Mouse (Mus musculus): ENCODE data around the gene Arsg.
A peak's percentile ranks its signal among the peaks of the same experiment; 100 is the strongest.

Gene Arsg

DNA sequence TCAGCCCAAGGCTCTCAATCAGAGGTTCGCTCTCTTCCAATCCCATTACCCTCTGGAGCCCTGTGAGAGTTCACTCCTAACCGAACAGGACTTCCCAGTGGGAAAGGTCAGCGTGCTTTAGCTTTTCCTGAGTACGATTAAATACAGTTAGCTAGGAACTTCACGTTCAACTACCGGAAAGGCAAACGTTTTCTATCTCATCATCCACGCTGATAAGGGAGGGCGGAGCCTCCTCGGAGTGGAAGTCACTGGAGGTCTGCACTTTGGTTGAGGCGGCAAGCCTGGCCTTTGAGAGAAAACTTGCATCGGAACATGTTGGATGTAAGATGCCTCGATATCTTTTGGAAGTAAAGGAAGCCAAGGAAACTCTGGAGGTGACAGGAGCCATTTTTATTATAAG, 113.8 kb downstream of the Arsg start:
- DNase-seq (ENCODE audit: low spot score) = no peak

DNA sequence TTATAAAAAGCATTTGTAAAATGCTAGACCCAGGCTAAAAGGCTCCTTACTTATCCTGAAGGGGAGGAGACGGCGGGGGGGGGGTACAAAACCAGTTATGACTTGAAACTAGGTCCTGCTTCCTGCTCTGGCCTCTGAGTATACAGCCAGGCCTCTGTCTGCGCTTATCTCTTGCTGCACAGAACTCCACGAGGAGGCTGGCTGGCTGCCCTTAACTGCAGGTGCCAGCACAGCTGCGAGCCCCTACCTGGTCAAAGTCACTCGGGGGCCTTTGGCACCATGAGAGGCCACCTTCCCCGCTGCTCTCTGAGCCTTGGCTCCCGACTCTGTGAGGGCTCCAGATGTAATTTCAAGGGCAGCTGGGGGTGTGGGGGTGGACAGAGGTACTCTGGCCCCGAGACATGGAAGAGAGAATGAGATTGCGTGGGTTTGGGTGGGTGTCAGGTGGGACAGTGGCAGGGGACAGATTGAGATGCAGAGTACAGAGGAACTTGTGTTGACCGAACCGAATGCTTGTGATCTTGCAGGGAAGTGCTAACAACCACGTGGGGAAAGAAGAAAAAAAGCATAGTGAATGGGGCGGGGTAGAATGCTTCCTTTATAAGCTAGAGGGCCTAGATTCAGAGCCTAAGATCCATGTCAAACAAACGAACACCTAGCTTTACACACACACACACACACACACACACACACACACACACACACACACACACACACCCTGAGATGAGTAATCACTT, 114.6 kb downstream of the Arsg start:
- DNase-seq (ENCODE audit: low spot score) = no peak

DNA sequence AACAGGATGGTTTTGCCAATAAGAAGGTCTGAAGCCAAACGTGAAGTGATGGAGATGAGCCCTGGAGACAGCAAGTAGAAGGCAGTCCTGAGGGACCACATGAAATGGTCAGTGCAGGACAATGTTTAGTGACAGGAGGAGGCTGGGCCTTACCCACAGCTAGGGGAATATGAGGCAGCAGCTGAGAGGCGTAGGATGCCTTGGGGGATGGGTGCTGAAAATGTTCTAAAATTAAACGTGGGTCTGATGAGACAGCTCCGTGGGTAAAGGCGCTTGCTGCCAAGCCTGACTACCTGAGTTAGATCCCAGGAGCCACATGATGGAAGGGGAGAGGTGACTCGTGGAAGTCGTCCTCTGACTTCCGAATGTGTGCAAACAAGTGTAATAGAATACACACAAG, 116.8 kb downstream of the Arsg start:
- no peak for DNase-seq (ENCODE audit: low spot score)

DNA sequence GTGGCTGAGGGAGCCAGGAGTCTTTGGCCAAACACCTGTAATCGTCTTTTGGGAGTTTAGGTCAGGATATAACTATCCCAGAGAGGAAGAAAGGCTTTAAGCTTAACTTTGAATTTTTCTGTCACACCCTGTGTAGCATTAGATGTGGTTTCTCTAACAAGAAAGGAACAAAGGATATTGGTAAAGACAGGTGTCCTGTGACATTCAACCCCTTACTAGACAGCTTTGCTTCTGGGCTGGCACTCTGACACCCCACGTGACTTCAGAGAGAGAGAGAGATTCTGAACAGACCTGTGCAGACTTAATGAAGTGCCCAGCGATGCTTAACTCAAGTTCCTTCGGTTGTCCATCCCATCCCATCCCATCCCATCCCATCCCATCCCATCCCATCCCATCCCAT, 118.3 kb downstream of the Arsg start:
- DNase-seq (ENCODE audit: low spot score) = no peak

DNA sequence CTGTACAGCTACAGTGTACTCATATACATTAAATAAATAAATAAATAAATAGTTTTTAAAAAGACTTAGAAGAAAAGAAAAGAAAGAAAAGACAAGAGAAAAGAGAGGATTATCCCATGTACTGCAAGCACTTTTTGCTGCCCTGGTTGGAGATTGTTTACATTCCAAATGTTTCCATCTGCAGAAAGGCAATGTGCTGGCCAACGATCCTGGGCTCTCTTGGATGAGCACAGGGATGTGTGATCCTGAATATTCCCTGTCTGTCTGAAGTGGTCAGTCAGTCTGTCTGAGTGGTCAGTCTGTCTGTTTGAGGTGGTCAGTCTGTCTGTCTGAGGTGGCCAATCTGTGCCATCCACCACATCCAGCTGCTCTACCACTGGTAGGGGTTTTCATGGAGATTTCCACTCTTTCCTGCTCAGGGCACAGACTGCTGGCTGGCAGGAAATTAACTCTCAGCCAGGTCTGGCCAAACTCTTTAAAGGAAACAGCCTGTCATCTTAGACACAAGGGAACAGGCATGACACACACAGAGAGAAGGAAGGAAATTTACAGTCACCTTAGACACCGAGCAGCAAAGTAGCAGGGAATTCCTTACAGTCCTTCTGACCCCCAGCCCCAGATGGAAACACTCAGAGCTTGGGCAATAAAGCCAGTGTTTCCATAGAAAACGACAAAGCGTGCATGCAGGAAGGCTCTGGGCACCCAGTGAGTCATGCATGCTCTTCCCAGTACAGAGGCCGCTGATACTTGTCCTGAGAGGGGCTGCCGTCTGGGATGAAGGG, 120.2 kb downstream of the Arsg start:
- peak; percentile 55 for DNase-seq (ENCODE audit: low spot score)

DNA sequence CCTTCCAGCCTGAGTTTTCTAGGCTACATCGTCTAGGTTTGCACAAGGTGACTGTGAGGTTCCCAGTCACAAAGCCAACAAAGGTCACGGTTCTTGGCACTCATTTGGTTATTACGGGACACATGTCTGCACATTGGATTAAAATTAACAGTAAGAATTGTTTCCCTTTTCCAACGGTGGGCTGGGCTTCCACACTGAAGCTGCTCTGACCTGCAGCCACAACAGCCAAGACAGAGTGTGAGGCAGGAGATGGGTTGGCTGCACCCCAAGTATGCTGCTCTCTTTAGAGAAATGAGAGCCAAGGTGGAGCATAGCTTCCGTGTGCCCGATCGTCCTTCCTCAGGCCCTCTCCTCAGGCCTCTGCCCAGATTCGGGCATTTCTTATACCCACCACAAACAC, 121.6 kb downstream of the Arsg start:
- DNase-seq (ENCODE audit: low spot score) = no peak

DNA sequence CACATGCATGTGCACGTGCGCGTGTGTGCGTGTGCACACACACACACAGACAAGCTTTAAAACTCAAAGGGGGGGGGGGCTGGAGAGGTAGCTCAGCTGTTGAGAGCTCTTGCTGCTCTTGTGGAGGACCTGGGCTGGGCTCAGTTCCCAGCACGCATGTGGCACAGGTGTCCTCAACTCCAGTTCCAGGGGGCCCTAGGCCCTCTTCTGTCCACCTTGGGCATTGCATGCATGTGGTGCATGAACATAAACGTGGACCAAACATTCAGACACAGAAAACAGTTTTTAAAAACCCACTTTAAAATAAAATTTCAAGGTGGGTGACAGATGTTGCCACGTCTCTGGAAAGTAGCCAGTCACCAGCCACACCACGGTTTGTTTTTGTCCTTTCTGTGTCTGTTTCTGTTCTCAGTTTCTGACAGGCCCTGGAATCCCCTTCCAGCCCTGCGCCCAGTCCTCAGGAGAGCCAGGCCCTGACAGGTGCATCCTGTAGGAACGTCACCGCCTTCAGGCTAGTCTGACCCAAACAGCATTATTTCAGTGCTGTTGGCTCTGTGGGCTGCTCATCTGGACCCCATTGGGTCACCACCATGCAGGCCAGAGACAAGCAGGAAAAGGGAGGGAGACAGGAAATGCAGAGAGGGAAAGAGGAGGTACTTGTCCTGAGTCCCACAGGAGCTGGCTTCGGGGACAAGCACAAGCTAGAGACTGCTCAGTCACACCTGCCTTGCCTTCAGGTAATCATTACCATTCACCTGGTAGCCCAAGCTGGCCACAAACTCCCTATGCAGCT, 125.8 kb downstream of the Arsg start:
- no peak for DNase-seq (ENCODE audit: low spot score)

DNA sequence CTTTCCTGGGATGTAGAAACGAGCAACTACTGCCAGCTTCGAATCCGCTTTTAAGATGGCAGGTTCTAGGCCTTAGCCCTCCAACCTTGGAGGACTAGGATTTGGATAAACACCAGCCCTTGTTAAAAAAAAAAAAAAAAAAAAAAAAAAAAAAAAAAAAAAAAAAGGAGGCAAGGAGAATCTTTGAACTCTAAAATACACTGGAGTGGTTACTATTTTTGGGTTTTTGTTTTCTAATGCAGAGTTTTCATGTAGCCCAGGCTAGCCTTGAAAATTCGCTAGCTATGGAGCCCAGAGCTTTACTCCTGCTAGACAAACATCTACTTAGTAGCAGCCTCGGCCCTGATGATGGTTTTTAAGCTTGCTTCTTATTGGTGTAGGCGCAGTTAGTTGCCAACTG, 134.4 kb downstream of the Arsg start:
- no peak for DNase-seq (ENCODE audit: low spot score)

DNA sequence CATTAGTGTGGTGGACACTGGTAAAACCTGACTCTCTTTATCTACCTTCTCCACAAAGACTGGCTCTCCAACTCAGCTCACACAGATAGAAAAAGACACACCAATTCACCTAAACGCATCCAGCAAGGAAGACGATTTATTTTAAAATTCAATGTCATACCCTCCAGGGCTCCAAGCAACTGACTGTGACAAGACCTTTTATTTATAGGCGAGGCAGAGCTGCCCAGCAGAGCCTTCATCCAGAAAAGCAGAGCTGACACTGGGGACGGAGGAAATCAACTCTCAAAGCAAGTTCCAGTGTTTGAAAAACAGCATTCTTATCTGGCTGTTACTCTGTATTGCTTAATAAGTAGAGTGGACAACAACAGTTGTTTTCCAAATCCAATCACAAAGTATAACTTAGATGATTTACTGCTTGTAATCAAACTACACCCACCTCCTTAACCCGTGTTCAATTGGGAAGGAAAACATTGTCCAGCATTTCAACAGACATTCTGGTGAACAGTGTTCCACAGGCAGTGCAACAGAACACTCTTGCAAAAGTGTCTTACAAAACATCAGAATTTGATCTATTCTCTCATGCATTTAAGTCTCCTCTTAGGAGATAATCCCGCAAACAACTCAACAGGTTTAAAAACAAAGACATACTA, 135.9 kb downstream of the Arsg start:
- DNase-seq (ENCODE audit: low spot score) = no peak

DNA sequence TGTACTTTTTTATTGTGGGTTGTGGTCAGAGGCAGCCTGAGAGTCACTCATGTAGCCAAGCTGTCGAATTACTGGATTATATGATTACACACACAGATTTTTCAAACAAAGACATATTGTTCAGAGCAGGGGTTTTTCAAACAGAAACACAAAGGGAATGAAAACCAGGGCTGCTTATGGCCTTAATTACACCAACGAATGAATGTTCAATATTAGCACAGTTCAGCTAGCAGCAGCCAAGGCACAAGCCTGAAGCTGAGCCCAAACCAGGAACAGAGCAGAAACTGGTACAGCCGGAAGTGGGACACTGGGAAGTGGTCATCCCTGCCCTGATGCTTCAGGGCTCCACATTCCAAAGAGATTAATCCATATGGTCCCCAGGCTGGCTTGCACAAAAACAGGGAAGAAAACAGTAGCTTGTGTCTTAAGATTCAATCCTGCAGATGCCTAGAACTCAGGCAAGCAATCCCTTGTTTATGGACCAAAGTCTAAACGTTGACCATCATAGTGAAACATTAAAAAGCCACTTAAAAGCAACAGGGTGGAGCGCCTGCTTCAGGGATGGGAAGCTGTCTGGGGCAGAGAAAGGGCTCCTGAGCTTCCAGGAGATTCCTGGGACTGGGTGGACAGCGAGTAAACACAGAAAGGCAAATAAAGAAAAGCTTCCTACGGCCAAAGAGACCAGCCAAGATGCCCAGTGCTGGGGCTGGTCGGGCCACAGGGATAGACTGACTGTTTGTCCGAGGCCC, 137.0 kb downstream of the Arsg start:
- peak; percentile 12 for DNase-seq (ENCODE audit: low spot score)

DNA sequence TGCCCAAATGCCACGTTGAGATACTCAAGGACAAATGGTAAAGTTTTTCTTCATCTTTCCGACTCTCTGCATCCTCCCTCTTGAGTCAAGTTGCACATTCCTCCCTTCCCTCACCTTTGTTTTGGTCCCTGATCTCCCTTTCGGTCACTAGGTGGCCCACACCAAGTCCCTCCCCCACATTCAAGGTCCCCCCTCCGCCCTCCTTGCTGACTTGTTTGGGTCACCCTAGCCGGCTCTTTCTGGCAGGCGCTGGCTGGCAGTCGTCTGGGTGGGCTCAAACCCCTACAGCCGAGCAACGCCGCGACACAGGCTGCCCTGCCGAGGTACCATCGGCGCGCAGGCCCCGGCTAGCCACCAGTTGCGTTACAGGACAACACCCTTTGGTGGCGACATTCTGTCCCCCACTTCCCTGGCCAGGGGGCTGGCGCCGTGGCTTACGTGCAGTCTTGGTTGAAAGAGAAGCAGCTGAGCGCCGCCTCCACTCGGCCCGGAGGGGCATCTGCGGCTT, 137.7 kb downstream of the Arsg start:
- DNase-seq (ENCODE audit: low spot score) = no peak

DNA sequence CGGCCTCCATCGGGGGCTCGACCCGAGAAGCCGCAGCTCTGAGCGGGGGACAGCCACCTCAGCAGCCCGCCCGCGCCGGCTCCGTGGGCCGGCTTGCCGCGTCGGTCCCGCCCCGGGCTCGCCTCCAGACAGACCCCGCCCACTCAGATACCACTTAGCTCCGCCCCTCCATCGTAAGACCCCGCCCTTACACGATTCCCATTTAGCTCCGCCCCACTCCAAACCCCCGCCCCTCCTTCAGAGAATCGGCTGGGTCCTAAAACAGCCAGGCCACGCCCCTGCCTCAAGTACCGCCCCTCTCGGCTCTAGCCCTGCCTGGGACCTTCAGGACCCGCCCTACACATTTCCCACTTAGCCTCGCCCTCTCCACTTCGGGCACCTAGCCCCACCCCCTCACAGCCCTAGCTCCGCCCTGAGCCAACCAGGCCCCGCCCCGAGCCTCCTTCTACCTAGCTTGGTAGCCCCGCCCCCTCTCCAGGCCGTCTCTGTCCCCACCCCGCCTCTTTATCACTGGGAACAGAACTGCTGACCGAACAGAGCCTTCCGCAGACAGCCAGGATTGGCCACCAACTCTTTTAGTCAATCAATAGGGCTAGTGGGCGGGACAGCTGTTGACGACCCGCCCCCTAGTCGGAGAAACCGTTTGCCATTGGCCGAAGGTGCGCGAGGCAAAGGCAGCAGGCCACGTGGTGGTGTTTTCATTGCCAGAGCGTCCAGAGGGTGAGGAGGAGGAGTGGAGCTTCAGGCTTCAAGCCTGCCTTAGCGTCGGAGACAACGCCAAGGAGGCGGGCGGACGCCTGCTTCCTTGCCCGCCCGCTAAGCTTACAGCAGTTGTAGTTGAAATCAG, 138.4 kb downstream of the Arsg start, which contains the start of gene Wipi1:
Gene Wipi1, minus strand, starts transcription at position 665 of the 847 bp plus-strand sequence.
- DNase-seq (ENCODE audit: low spot score) = peak; percentile 98

DNA sequence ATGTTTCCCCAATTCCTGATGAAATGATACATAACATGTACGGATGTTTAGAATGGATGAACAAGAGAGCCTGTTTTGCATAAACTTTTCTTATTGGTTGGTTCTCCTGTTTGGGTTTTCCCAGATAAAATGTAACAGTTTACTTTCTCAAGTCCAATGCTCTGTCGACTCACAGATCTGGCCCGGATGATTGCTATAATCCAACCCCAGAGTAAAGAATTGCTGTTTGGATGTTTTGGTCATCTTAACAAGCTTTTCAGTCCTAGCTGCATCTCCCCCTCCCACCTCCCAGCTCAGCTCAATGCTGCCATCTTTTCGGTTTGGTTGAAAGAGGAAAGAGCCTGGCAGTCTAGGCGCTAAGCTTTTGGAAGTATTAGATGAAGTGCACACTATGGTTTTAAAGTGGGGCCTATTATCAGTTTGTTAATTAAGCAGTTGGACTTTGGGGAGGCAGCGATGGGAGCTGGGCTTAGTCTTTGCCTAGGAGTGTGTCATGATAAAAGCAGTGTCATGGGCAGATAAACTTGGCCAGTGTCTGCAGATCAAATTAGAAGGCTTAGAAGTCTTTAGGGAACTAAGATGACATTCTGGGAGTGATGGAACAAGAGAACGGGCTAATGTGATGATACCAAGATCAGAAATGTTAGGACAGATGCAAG, 139.8 kb downstream of the Arsg start:
- no peak for DNase-seq (ENCODE audit: low spot score)

DNA sequence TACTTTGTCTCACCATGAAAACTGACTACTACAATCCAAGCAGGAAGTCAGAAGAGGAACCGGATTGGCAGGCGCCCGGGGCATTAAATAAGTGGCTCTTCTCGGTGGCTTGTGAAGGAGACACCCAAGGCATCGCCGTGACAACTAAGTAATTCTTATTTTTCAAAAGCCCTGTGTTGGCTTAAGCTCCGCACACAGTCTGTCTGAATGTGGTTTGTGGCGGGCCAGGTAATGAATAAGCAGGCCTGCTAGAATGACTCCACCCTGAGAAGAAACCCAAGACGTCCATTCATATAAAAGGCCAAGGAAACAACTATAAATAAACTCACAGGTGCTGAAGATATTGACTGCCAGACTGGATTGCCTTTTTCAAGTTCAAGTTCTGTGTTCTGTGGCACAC, 142.1 kb downstream of the Arsg start:
- no peak for DNase-seq (ENCODE audit: low spot score)

DNA sequence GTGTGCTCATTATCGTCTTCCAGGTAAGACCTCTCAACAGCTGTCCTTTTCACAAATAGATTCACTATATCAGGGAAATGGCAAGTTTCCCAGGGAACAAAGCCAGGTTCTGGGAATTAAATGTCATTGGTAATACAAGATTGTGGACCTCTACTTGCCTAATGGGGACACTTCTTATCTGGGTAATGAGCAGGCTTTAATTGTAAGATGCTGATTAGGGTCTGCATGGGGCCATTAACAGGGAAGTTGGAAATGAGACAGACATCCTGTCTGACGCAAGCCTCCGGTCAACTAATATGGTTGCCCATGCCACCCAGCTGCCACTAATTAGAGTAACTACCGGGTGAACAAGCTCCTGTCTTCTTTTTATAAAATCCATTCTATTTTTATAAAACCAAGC, 143.2 kb downstream of the Arsg start:
- no peak for DNase-seq (ENCODE audit: low spot score)

DNA sequence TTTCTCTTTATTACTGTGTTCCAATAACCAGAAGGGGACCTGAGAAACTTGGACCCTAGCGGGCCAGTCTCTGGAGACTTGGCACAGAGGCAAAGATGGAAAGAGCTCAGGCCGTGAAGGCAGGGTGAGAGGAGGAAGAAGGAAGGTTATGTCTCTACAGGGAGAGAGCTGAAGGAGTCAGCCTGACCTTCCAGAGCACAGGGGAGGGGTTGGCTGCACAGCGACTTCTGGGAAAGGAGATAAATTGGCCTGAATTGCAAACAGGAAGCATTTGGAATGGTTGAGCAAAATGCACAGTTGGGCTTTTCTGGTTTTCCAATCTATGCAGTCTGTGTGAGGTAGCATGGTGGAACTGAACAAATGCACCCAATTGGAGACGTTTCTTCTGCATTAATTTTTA, 143.6 kb downstream of the Arsg start:
- DNase-seq (ENCODE audit: low spot score) = no peak

DNA sequence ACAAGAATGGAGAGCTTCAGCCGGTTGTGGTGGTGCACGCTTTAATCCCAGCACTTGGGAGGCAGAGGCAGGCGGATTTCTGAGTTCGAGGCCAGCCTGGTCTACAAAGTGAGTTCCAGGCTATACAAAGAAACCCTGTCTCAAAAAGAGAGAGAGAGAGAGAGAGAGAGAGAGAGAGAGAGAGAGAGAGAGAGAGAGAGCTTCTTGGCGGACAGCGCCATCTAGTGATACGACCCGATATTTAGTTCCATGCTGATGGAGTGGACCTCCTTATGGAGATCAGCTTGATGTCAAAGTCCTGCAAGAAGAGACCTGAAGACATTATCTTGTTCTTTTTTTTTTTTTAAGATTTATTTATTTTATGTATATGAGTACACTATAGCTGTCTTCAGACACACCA, 145.9 kb downstream of the Arsg start:
- DNase-seq (ENCODE audit: low spot score) = peak; percentile 81

DNA sequence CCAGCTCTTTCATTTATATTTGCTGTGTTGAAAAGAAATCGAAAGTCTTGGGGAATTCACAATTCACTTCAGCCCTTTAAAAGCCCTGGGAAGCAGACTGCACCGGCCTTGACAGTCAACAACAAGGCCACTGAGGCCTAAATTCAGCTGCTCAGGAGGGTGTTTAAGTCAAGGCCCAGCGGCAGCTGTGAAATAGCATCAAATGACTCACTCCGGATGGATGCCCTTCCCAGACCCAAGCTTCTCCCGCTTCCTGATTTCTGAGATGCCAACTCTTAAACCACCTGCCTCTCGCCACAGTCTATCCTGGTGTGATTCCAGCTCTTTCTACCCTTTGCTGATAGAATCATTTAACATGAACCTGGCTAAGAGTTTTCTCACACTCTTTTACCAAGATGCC, 147.2 kb downstream of the Arsg start:
- no peak for DNase-seq (ENCODE audit: low spot score)

DNA sequence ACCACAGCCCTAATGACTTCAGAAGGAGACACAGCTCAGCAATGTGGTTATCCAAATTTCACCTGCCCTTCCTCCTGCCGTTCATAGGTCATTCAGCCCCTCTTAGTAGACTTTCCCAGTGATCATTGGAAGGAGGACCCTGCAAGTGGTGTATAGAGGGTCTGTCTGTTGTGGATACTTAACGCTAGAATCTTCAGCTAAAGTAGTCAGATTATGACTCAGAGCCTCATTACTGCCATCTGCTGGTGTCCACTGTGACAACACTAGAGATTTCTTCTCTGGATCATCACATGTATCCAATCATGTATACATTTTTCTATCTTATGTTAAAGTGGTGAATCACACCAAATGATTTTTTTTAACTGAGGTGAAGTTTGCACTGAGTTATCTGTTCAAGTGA, 148.0 kb downstream of the Arsg start:
- DNase-seq (ENCODE audit: low spot score) = peak; percentile 79

DNA sequence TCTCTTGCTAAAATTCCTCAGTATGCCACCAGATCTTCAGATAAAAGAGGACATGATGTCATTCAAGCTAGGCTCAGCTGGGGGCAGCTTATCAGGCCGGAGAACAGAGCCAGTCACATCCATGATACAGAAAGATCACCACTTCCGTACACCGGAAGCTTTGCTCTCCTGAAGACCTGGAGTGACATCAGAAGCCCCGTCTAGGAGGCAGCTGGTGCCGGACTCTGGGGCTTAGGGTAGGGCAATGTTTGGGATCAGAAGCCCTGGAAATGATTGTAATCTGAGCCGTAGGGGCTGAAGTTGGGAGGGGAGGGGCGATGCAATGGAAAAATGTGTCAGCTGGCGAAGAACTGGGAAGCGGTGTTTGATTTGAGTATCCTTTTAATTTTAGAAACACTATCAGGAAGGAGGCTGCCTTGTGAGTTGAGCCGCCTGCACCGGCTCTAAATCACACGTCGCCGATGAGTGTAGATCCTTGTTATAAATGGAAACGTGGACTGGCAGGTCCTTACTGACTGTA, 149.4 kb downstream of the Arsg start:
- peak; percentile 42 for DNase-seq (ENCODE audit: low spot score)

Measured in embryo, embryonic 10 days (tissue).